Mouse (Mus musculus) R1 (cell line): ENCODE measurements around the gene Ccnd3.

Source experiments
- DNase-seq: peaks from one replicate; pipeline ENCODE4 v3.0.0-alpha.2; 2018; ENCODE audit warnings: low read depth, low spot score

Ccnd3 gene

DNA sequence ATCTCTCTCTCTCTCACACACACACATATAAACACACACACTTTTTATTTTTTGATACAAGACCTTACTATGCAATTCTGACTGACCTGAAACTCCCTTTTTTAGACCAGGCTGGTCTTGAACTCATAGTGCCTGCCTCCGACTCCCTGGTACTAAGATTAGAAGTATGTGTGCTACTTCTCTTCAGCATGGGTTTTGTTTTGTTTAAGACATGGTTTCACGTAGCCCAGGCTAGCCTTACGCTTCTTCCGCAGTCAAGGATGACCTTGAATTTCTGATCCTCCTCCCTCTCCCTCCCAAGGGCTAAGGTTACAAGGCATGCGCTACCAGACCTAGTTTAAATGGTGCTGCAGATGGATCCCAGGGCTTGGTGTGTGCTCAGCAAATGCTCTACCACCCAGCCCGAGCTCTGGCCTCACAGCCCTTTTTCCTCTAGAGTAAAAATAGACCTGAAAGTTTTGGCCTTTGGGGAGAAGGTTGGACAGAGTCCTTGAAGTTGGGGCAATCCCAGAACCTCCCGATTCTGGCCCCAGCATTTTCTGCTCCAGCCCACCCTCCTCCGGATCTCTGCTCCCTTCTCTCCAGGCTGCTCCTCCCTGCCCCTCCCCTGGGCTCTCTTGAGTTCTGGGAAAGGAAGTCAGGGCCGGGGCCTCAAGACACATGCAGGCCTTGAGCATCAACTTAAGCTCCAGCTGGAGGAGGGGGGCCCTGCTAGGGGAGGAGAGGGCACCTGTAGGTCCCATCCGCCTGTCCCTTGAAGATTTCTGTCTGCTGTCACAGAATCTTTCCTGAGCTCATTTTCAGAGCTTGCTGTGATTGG, 8.3 kb downstream of the Ccnd3 start:
- peak; percentile 83 for DNase-seq

GRCm38 (mm10) chr17:47515180-47515844, 10.5 kb downstream of the Ccnd3 start:
- DNase-seq: no peak

DNA sequence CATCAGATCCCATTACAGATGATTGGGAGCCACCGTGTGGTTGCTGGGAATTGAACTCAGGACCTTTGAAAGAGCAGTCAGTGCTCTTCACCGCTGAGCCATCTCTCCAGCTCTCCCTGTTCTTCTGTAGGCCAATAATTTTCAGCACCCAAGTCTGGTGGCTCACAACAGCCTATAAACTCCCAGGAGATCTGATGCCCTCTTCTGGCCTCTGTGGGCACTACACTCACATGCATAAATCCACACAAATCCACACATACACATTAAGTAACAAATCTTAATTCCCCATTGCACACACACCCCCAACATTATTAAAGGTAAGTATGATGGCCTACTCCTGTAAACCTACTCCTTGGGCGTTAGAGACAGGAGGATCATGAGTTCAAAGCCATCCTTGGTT, 11.4 kb downstream of the Ccnd3 start:
- DNase-seq: peak; percentile 82

GRCm38 (mm10) chr17:47518205-47518604, 13.4 kb downstream of the Ccnd3 start:
- peak; percentile 65 for DNase-seq

GRCm38 (mm10) chr17:47521551-47522258, 16.9 kb downstream of the Ccnd3 start:
- peak; percentile 99 for DNase-seq

DNA sequence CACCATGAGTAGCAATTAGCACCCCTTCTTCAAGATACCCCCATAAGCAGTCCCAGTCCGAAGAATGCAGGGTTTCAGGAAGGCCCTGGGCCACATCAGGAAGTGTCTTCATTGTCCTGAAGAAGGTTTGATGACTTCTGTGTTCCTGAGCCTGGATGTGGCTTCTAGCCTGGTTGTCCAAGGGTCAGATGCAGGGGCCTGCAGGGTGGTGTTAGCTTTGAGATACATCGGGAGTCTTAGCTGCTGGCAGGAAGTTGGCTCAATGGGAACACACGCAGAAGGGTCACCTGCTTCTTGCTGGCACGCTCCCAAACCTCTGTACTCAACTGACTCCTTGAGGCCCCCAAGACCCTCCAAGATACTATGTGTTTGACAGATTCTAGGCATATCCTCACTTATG, 17.7 kb downstream of the Ccnd3 start:
- DNase-seq: no peak

DNA sequence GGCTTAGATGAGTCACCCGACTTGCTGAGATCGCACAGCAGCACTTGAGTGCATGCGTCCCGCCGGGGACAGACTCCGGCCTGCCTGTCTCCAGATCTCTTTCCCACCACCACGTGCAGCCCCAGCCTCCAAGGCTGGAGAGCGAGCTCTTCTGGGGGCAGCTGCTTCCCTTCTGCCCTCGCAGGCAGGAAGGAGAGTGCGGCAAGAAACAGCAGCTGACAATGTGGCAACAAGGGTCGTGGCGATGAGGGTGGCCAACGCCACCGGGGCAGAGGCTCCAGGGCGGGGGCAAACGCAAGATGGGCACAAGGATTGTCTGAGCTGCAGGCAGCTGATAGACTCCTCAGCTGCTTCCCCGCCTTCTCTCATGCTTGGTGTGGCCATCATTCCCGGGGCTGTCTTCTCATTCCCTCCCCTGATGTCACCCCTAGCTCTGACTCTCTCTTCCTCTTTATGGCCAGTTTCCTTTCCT, 18.4 kb downstream of the Ccnd3 start:
- DNase-seq: no peak

GRCm38 (mm10) chr17:47524055-47524454, 19.2 kb downstream of the Ccnd3 start:
- no peak for DNase-seq

DNA sequence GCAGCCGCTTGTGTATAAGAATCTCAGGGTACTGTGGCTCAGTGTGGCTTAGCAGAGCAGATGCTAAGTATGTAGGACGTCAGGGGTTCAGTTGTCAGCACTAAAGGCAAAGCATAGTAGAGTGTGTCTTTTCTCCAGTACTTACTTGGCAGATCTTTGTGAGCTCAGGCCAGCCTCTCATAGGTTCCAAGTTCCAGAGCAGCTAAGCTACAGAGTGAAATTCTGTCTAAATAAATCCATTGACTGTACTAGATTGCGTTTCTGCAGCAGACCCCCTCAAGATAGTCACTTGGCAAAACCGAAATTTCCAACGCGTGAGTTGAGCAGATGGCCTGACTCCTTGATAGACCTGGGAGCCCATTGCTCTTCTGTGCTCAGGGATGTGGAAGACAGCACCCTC, 20.1 kb downstream of the Ccnd3 start:
- DNase-seq: no peak

DNA sequence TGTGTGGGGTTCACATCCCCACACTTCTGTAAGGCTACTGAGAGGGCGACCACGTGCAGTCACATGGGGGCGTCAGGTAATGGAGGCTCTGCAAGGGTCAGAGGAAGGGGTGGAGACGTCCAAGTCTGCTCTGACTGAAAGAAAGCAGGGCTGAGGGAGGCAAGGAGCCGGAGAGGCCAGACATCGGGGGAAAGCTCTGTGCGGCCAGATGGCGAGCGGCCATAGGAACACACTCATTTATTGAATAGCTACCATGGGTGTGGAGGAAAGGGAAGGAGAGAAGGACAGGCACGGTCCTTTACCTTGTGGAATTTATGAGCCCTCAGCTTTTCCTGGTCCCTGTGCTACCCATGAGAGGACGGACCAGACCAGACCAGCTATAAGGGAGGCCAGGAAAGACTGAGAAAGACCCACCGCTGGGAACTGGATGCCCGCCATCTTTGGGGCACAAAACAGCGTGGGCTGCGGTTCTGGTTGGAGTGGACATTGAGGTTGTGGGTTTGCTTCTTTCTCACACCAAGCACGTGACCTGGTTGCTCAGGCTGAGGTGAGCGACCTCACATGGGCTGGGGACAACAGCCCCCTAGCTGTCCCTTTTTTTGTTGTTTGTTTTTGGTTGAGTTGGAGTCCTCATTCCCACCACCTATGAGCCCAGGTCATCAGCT, 22.1 kb downstream of the Ccnd3 start:
- no peak for DNase-seq

GRCm38 (mm10) chr17:47527581-47528300, 22.9 kb downstream of the Ccnd3 start:
- DNase-seq: no peak

- DNase-seq: peak; percentile 62
These were observed 24.1 kb downstream of the Ccnd3 start for GRCm38 (mm10) chr17:47528919-47529318.

DNA sequence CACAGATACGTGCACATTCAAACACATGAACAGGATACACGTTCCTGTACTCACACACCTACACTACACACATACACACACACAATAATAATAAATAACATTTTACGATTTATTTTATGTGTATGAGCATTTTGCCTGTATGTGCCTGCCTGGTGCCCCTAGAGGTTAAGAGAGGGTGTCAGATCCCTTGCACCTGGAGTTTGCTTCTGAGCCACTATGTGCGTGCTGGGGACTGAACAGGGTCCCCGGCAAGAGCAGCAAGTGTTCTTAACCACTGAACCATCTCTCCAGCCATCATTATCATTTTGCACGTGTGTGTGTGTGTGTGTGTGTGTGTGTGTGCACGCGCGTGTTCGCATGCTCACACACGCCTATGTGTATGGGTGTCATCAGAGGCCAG, 24.7 kb downstream of the Ccnd3 start:
- no peak for DNase-seq

GRCm38 (mm10) chr17:47531387-47531818, 26.6 kb downstream of the Ccnd3 start:
- DNase-seq: peak; percentile 78

- no peak for DNase-seq
These were observed 27.5 kb downstream of the Ccnd3 start for GRCm38 (mm10) chr17:47532364-47532763.

- no peak for DNase-seq
These were observed 28.8 kb downstream of the Ccnd3 start for GRCm38 (mm10) chr17:47533691-47534090.

DNA sequence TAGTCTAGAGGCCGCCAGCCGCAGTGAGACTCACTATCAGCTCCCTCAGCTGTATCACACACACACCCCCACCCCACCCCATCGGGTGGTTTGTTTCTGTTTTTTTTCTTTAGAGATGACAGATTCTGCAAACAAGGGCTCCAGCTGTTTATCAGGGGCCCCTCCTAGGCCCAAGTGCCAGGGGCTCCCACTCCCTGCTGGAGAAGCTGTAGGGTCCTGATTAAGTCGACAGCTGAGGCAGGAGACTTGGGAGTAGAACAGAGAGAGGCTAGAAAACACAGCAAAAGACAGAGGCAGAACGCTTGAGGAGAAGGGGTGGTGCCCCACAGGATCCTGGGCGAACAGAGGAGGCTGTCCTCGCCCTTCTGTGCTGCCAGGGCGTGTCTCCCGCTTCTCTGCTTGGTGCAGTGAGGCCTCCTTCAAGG, 31.0 kb downstream of the Ccnd3 start:
- DNase-seq: no peak

DNA sequence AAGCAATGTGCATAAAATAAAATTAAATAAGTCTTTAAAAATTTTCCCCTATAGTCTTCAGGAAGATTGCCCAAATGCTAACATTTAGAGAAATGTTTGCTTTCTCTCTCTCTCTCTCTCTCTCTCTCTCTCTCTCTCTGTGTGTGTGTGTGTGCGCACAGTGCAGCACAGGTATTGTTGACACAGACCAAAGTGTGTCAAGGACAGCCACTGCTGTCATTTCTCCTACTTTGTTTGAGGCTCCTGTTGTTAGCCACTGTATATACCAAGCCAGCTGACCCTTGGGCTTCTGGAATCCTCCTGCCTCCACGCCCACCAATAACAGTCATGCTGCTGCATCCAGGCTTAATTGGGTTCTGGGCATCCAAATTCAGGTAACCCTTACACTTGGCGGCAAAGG, 33.2 kb downstream of the Ccnd3 start:
- DNase-seq: no peak

DNA sequence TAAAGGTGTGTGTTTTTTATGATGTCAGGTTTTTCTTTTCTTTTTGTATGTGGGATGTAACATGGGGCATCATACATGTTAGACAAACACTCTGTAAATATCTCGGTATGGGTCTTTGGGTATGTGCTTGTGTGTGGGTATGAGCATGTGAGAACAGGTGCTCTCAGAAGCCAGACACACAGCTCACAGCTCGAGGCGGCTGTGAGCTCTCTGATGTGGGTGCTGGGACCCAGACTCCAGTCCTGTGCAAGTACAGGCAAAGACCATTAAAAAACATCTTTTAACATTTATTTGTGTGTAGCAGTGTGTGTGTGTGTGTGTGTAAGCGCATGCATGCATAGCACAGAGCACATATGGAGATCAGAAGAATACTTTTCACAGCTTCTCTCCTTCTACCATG, 34.3 kb downstream of the Ccnd3 start:
- no peak for DNase-seq

- DNase-seq: peak; percentile 89
These were observed 37.2 kb downstream of the Ccnd3 start for GRCm38 (mm10) chr17:47542061-47542460.

GRCm38 (mm10) chr17:47543051-47543650, 38.3 kb downstream of the Ccnd3 start:
- DNase-seq: no peak
